Mouse (Mus musculus) adrenal gland, postnatal 14 days (tissue): Measurements from ENCODE around the gene C2cd4c. TPM values are rescaled to one million over a fixed set of nuclear protein-coding genes. Genes with fewer than 3 reads are reported as not detected.

Source experiments
- DNase-seq: peaks from one replicate; pipeline ENCODE4 v3.0.0; 2021; ENCODE audit warnings: mixed read lengths
- total RNA-seq: library from RNA; stranded (reverse); gene quantifications from 2 replicates; pipeline ENCODE4 v1.2.3, GENCODE M21; 2021

The C2cd4c gene
- total RNA-seq, 1 experiment from 2014 or later: 0.11 TPM

- no peak for DNase-seq
Measured at GRCm38 (mm10) chr10:79578891-79579290, 34.9 kb downstream of the C2cd4c start.

- no peak for DNase-seq
Measured at GRCm38 (mm10) chr10:79578276-79578675, 35.5 kb downstream of the C2cd4c start.

- DNase-seq: no peak
Measured at GRCm38 (mm10) chr10:79577376-79577775, 36.4 kb downstream of the C2cd4c start.

GRCm38 (mm10) chr10:79575754-79576153 lies 38.1 kb downstream of the C2cd4c start:
- no peak for DNase-seq

GRCm38 (mm10) chr10:79574796-79575195 lies 39.0 kb downstream of the C2cd4c start:
- no peak for DNase-seq

- DNase-seq: no peak
Measured at GRCm38 (mm10) chr10:79574350-79574749, 39.5 kb downstream of the C2cd4c start.

GRCm38 (mm10) chr10:79573611-79574010 lies 40.2 kb downstream of the C2cd4c start:
- DNase-seq: no peak

- no peak for DNase-seq
Measured at GRCm38 (mm10) chr10:79571314-79571713, 42.5 kb downstream of the C2cd4c start.

GRCm38 (mm10) chr10:79569921-79570320 lies 43.9 kb downstream of the C2cd4c start:
- DNase-seq: no peak

GRCm38 (mm10) chr10:79559716-79560115 lies 54.1 kb downstream of the C2cd4c start:
- no peak for DNase-seq

GRCm38 (mm10) chr10:79557496-79557895 lies 56.3 kb downstream of the C2cd4c start:
- DNase-seq: no peak

GRCm38 (mm10) chr10:79556951-79557350 lies 56.9 kb downstream of the C2cd4c start:
- no peak for DNase-seq

Other genes starting within 250 kb of the C2cd4c start
- not detected in 2 replicates for gene Vmn2r83, start 145.3 kb downstream of the C2cd4c start, total RNA-seq
- gene Plpp2, start 80.2 kb downstream of the C2cd4c start, total RNA-seq: 16.6 and 19.3 TPM in 2 replicates
- gene Mier2, start 58.8 kb downstream of the C2cd4c start, total RNA-seq: 29.1 and 40.7 TPM in 2 replicates
- not detected in 2 replicates for gene Theg, start 26.7 kb downstream of the C2cd4c start, total RNA-seq
- gene Shc2, start 23.9 kb upstream of the C2cd4c start, total RNA-seq: 4.0 and 4.8 TPM in 2 replicates
- gene Odf3l2, start 31.7 kb upstream of the C2cd4c start, total RNA-seq: not detected in 2 replicates
- 6.8 TPM in 1 of 2 replicates, not detected in the other for gene Madcam1, start 50.5 kb upstream of the C2cd4c start, total RNA-seq
- gene Tpgs1, start 55.3 kb upstream of the C2cd4c start, total RNA-seq: 27.8 and 34.1 TPM in 2 replicates
- 79.1 and 82.4 TPM in 2 replicates for gene Cdc34, start 68.2 kb upstream of the C2cd4c start, total RNA-seq
- 0.89 and 1.1 TPM in 2 replicates for gene Gzmm, start 75.0 kb upstream of the C2cd4c start, total RNA-seq
- 598 and 707 TPM in 2 replicates for gene Bsg, start 90.5 kb upstream of the C2cd4c start, total RNA-seq
- 7.1 and 10.6 TPM in 2 replicates for gene Hcn2, start 102.6 kb upstream of the C2cd4c start, total RNA-seq
- 59.2 and 65.4 TPM in 2 replicates for gene Polrmt, start 132.6 kb upstream of the C2cd4c start, total RNA-seq
- not detected in 2 replicates for gene Fgf22, start 141.1 kb upstream of the C2cd4c start, total RNA-seq
- gene Rnf126, start 152.9 kb upstream of the C2cd4c start, total RNA-seq: 54.7 and 56.5 TPM in 2 replicates
- gene Fstl3, start 163.2 kb upstream of the C2cd4c start, total RNA-seq: 5.5 and 6.4 TPM in 2 replicates
- not detected in 2 replicates for gene Prss57, start 176.9 kb upstream of the C2cd4c start, total RNA-seq
- gene Palm, start 179.5 kb upstream of the C2cd4c start, total RNA-seq: 77.9 and 78.3 TPM in 2 replicates
- gene Misp, start 207.0 kb upstream of the C2cd4c start, total RNA-seq: 0.26 TPM in 2 replicates
- 291 and 302 TPM in 2 replicates for gene Ptbp1, start 240.4 kb upstream of the C2cd4c start, total RNA-seq